Mouse (Mus musculus): Measurements from ENCODE around the gene Cd79a. TPM values are rescaled to one million over a fixed set of nuclear protein-coding genes. Genes with fewer than 3 reads are reported as not detected.

Cd79a gene
- polyA plus RNA-seq (2015; fragmentation: Nextera tagmentation; extraction: Ambion mirVana) = 0.34 and 0.39 TPM in 2 replicates

DNA sequence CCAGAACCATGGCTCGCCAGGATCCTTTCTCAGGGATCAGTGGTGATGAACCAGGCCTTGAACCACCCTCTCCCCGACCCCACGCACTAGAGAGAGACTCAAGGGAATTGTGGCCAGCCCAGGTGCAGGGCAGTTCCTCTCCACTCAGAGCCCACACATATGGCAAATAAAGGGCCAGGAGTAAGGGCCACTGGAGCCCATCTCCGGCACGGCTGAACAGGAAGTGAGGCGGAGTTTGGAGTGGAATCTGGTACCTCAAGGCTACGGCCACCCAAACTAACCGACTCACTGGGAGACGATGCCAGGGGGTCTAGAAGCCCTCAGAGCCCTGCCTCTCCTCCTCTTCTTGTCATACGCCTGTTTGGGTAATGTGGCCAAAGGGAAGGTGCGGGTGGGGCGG is at the start of gene Cd79a:
Gene Cd79a, plus strand, starts transcription at position 158 of the 400 bp plus-strand sequence.
- no peak within 1 kb of the TSS for H3K4me3 ChIP-seq (ENCODE audit: low read length)
- no peak within 1 kb of the TSS for H3K27ac ChIP-seq (ENCODE audit: low read depth, low read length)
- no peaks in the 10 kb centered on the region for H3K27me3 ChIP-seq (replicated peaks; ENCODE audit: control insufficient read depth, insufficient read depth, low read length)
- no peak within 1 kb of the TSS for H3K9ac ChIP-seq (ENCODE audit: low read depth, low read length)
- WGBS = 79% methylated on average over 12 of the region's 12 CpGs
- H3K9me3 ChIP-seq (ENCODE audit: control insufficient read depth, low read length) = no peaks in the 10 kb centered on the region
- H3K4me1 ChIP-seq (ENCODE audit: control insufficient read depth, insufficient read depth, low read depth, low read length) = no peaks in the 10 kb centered on the region
- no peaks in the 10 kb centered on the region for H3K36me3 ChIP-seq (ENCODE audit: control insufficient read depth, insufficient read depth, low read length)
- H3K4me2 ChIP-seq (ENCODE audit: low read length) = no peak within 1 kb of the TSS
- ATAC-seq = no peak

DNA sequence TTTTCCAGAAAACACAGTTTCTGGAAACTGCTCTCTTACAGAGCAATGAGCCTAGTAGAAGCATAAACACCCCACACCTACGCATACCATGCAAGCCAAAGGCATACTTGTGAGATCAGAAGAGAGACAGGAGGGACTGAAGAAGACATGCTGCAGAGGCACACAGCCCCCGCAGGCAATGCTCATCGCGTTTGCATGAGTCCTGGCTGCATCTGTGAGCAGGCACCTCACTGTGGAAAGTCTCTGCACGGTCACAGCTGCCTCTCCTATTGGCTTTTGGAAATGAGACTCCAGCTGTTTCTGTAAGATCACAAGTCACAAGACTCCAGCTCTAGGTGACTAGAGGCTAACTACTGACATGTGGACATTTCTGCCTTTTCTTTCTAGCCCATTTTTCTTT is 47.0 kb upstream of the Cd79a start:
- H3K4me2 ChIP-seq (ENCODE audit: low read length) = no peak overlapping the region
- no peaks in the 10 kb centered on the region for H3K36me3 ChIP-seq (ENCODE audit: control insufficient read depth, insufficient read depth, low read length)
- WGBS = 15% methylated on average over 5 of the region's 5 CpGs
- no peak overlapping the region for H3K27ac ChIP-seq (ENCODE audit: low read depth, low read length)
- no peaks in the 10 kb centered on the region for H3K4me1 ChIP-seq (ENCODE audit: control insufficient read depth, insufficient read depth, low read depth, low read length)
- H3K9me3 ChIP-seq (ENCODE audit: control insufficient read depth, low read length) = no peaks in the 10 kb centered on the region
- no peaks in the 10 kb centered on the region for H3K27me3 ChIP-seq (replicated peaks; ENCODE audit: control insufficient read depth, insufficient read depth, low read length)
- ATAC-seq = no peak
- H3K9ac ChIP-seq (ENCODE audit: low read depth, low read length) = no peak overlapping the region
- H3K4me3 ChIP-seq (ENCODE audit: low read length) = no peak overlapping the region

DNA sequence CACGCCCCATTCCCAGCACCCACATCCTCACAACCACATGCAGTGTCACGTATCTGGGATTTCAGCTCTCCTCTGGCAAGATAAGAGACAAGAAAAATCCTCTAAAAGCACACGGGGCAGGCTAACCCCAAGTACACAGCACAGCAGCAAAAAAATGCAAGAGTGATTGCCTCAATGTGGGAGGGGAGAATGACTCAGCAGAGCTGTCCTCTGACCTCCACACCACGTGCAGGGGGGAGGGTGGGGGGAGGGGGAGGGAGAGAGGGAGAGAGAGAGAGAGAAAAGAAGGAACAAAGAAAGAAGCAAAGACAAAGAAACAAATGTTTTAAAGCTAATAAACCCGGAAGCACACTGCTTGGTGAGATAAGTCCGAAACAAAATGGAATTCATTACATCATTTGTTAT is 46.3 kb upstream of the Cd79a start:
- Histone ChIP-seq H3K4me2 (ENCODE audit: low read length) (no peak overlapping the region), H3K9me3 (ENCODE audit: control insufficient read depth, low read length) (no peaks in the 10 kb centered on the region), H3K4me1 (ENCODE audit: control insufficient read depth, insufficient read depth, low read depth, low read length) (no peaks in the 10 kb centered on the region), H3K4me3 (ENCODE audit: low read length) (no peak overlapping the region), H3K9ac (ENCODE audit: low read depth, low read length) (no peak overlapping the region), H3K36me3 (ENCODE audit: control insufficient read depth, insufficient read depth, low read length) (no peaks in the 10 kb centered on the region), H3K27me3 (replicated peaks; ENCODE audit: control insufficient read depth, insufficient read depth, low read length) (no peaks in the 10 kb centered on the region), H3K27ac (ENCODE audit: low read depth, low read length) (no peak overlapping the region)
- ATAC-seq = no peak
- 39% methylated on average over 6 of the region's 6 CpGs for WGBS

DNA sequence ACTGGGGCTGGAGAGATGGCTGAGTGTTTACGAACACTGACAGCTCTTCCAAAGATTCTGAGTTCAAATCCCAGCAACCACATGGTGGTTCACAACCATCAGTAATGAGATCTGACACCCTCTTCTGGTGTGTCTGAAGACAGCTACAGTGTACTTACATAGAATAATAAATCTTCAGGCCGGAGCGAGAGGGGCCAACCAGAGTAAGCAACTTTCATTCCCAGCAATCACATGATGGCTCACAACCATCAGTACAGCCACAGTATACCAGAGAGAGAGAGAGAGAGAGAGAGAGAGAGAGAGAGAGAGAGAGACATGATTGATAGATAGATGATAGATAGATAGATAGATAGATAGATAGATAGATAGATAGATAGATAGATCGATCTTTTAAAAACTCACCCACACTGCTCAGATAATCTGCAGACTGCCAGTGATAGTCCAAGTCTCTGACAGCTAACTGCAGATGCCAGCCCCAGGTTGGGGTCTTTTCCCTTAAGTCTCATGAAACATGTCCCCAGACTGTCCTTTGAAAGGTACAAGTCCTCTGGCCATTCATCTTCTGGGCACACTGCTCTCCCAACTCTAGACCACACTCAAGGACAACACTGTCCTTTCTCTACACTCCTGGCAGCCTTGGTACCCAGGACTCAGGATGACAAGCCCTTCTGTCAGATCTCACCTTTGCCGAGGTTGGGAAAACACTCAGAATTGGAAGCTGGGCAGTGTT is 45.4 kb upstream of the Cd79a start:
- H3K36me3 ChIP-seq (ENCODE audit: control insufficient read depth, insufficient read depth, low read length) = no peaks in the 10 kb centered on the region
- no peaks in the 10 kb centered on the region for H3K4me1 ChIP-seq (ENCODE audit: control insufficient read depth, insufficient read depth, low read depth, low read length)
- H3K27ac ChIP-seq (ENCODE audit: low read depth, low read length) = no peak overlapping the region
- no peak overlapping the region for H3K4me3 ChIP-seq (ENCODE audit: low read length)
- H3K9ac ChIP-seq (ENCODE audit: low read depth, low read length) = no peak overlapping the region
- no peak overlapping the region for H3K4me2 ChIP-seq (ENCODE audit: low read length)
- no peaks in the 10 kb centered on the region for H3K27me3 ChIP-seq (replicated peaks; ENCODE audit: control insufficient read depth, insufficient read depth, low read length)
- no peaks in the 10 kb centered on the region for H3K9me3 ChIP-seq (ENCODE audit: control insufficient read depth, low read length)
- ATAC-seq = no peak
- 81% methylated on average over 5 of the region's 5 CpGs for whole genome bisulfite sequencing

DNA sequence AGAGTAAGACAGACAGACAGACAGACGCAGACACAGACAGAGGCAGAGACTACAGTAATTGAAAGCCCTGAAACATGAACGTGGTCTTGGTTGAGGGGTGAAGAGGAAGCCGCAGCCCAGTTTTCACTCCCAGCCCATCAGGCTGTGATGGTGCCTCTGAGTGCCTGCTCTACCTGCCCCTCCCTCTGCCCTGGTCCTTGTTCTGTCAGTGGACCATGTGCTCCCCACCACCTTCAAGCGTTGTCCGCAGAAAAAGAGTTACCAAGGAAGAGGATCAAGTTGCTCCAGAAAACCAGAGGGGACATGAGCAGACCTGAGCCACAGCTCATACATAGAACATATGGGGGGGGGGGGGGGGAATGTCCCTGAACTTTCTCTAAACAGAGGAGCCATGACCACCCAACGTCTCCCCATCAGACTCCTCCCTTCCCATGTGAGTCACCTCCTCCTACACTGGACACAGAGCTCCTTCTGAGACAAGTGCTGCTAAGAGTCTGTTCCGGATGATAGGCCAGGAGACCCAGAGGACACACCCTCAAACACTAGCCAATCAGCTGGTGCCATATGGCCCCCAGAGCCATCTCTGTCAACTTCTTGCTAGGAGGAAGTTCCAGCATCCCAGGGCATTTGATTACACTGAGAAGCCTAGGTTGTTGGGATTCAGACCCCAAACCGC is 44.5 kb upstream of the Cd79a start:
- Histone ChIP-seq H3K9me3 (ENCODE audit: control insufficient read depth, low read length) (no peaks in the 10 kb centered on the region), H3K4me3 (ENCODE audit: low read length) (no peak overlapping the region), H3K36me3 (ENCODE audit: control insufficient read depth, insufficient read depth, low read length) (no peaks in the 10 kb centered on the region), H3K4me2 (ENCODE audit: low read length) (no peak overlapping the region), H3K27me3 (replicated peaks; ENCODE audit: control insufficient read depth, insufficient read depth, low read length) (no peaks in the 10 kb centered on the region), H3K4me1 (ENCODE audit: control insufficient read depth, insufficient read depth, low read depth, low read length) (no peaks in the 10 kb centered on the region), H3K27ac (ENCODE audit: low read depth, low read length) (no peak overlapping the region), H3K9ac (ENCODE audit: low read depth, low read length) (no peak overlapping the region)
- no peak for ATAC-seq
- 75% methylated on average over 8 of the region's 8 CpGs for WGBS

DNA sequence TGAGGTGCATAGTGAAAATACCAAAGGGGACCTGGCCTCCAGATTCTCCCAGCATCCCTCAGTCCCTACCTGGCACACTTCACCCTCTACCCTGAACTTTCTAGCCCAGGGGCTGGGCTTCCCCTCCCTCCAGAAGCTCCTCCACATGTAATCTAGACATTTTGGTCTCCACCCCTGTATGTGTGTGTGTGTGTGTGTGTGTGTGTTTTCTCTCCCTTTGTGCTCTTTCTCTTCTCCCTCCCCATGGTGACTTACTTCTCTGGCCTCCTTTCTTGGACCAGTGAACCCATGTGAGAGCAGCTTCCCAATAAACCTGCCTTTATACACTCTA is 44.0 kb upstream of the Cd79a start:
- no peaks in the 10 kb centered on the region for H3K27me3 ChIP-seq (replicated peaks; ENCODE audit: control insufficient read depth, insufficient read depth, low read length)
- ATAC-seq = no peak
- H3K4me2 ChIP-seq (ENCODE audit: low read length) = no peak overlapping the region
- no peaks in the 10 kb centered on the region for H3K4me1 ChIP-seq (ENCODE audit: control insufficient read depth, insufficient read depth, low read depth, low read length)
- no peaks in the 10 kb centered on the region for H3K9me3 ChIP-seq (ENCODE audit: control insufficient read depth, low read length)
- H3K36me3 ChIP-seq (ENCODE audit: control insufficient read depth, insufficient read depth, low read length) = no peaks in the 10 kb centered on the region
- no peak overlapping the region for H3K27ac ChIP-seq (ENCODE audit: low read depth, low read length)
- H3K4me3 ChIP-seq (ENCODE audit: low read length) = no peak overlapping the region
- no peak overlapping the region for H3K9ac ChIP-seq (ENCODE audit: low read depth, low read length)

DNA sequence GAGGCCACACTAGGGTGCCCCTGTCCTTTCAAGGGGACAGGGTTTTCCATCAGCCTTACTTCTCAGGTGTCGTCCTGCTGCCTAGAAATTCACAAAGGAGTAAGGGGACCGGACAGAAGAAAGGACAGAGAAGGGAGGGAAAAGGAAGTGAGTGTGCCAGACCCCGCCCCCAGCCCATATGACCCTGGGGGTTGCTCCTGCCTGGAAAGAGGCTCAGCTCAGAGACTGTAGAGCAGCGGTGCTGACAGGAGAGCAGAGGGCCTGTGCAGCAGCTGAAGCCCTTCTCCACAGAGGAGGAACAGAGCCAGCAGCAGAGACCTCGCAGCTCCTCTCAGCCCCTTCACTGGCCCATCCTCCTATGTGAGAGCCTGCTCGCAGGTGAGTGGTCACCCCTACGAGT is 43.5 kb upstream of the Cd79a start:
- ATAC-seq = no peak
- no peaks in the 10 kb centered on the region for H3K27me3 ChIP-seq (replicated peaks; ENCODE audit: control insufficient read depth, insufficient read depth, low read length)
- no peaks in the 10 kb centered on the region for H3K36me3 ChIP-seq (ENCODE audit: control insufficient read depth, insufficient read depth, low read length)
- H3K4me3 ChIP-seq (ENCODE audit: low read length) = no peak overlapping the region
- no peak overlapping the region for H3K27ac ChIP-seq (ENCODE audit: low read depth, low read length)
- H3K9ac ChIP-seq (ENCODE audit: low read depth, low read length) = no peak overlapping the region
- no peaks in the 10 kb centered on the region for H3K4me1 ChIP-seq (ENCODE audit: control insufficient read depth, insufficient read depth, low read depth, low read length)
- H3K4me2 ChIP-seq (ENCODE audit: low read length) = no peak overlapping the region
- 40% methylated on average over 7 of the region's 7 CpGs for WGBS
- H3K9me3 ChIP-seq (ENCODE audit: control insufficient read depth, low read length) = no peaks in the 10 kb centered on the region

DNA sequence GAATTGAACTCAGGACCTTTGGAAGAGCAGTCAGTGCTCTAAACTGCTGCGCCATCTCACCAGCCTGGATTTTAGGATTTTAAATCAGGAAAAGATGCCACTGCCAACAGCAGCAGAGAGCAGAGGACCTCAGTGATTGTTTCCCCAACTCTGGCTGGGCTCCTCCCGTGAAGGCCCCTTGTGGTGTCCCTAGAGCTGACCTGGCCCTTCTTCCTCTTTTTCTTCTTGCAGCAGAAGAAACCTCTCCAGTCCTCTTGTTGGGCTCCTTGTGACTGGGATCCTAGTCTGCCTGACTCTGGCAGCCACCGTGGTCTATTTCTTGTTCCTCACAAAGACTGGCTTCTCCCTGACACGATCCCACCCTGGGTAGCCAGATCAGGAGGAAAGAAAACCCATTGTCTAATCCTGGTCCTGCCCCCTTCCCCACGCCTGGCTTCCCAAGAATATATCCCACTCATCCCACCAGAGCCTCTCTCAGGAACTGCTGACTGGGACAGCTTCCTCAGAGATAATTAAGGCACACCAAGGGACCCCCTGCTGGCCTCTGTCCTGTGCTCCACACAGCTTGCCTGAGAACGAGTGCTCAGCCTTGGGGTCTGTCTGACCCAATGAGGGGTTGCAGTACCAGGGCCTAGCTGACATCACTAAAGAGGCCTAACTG is 40.6 kb upstream of the Cd79a start:
- H3K4me3 ChIP-seq (ENCODE audit: low read length) = no peak overlapping the region
- ATAC-seq = no peak
- no peaks in the 10 kb centered on the region for H3K9me3 ChIP-seq (ENCODE audit: control insufficient read depth, low read length)
- H3K27ac ChIP-seq (ENCODE audit: low read depth, low read length) = no peak overlapping the region
- H3K9ac ChIP-seq (ENCODE audit: low read depth, low read length) = no peak overlapping the region
- no peak overlapping the region for H3K4me2 ChIP-seq (ENCODE audit: low read length)
- 33% methylated on average over 6 of the region's 6 CpGs for WGBS
- no peaks in the 10 kb centered on the region for H3K27me3 ChIP-seq (replicated peaks; ENCODE audit: control insufficient read depth, insufficient read depth, low read length)
- H3K4me1 ChIP-seq (ENCODE audit: control insufficient read depth, insufficient read depth, low read depth, low read length) = no peaks in the 10 kb centered on the region
- H3K36me3 ChIP-seq (ENCODE audit: control insufficient read depth, insufficient read depth, low read length) = no peaks in the 10 kb centered on the region

DNA sequence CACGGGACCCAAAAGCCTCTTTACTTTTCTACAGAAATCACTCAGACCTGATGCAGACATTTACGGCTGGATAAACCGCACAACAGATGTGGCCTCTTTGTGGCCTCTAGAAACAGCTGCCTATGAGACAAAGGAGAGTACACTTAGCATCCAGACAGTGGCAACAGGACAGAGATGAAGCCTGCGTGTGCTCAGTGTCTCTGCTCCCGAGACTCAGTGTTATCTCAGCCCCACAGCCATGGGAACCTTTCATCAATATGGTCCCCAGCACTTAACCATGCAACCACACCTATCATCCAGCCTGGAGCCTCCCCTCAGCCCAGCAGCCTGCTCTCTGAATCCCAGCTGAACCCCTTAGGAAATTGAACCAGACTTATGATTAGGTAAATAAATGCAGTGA is 37.9 kb upstream of the Cd79a start:
- H3K9ac ChIP-seq (ENCODE audit: low read depth, low read length) = no peak overlapping the region
- no peaks in the 10 kb centered on the region for H3K9me3 ChIP-seq (ENCODE audit: control insufficient read depth, low read length)
- WGBS = 74% methylated on average over 5 of the region's 5 CpGs
- no peak overlapping the region for H3K4me3 ChIP-seq (ENCODE audit: low read length)
- H3K27ac ChIP-seq (ENCODE audit: low read depth, low read length) = no peak overlapping the region
- H3K36me3 ChIP-seq (ENCODE audit: control insufficient read depth, insufficient read depth, low read length) = no peaks in the 10 kb centered on the region
- H3K4me2 ChIP-seq (ENCODE audit: low read length) = no peak overlapping the region
- H3K4me1 ChIP-seq (ENCODE audit: control insufficient read depth, insufficient read depth, low read depth, low read length) = no peaks in the 10 kb centered on the region
- no peaks in the 10 kb centered on the region for H3K27me3 ChIP-seq (replicated peaks; ENCODE audit: control insufficient read depth, insufficient read depth, low read length)
- ATAC-seq = no peak
